Mouse (Mus musculus): ENCODE data around the gene Gpsm1. TPM values are rescaled to one million over a fixed set of nuclear protein-coding genes. Genes with fewer than 3 reads are reported as not detected.
A peak's percentile ranks its signal among the peaks of the same experiment; 100 is the strongest.

Gpsm1 gene
- polyA plus RNA-seq, 1 experiment from 2014 or later = 63.3 TPM

DNA sequence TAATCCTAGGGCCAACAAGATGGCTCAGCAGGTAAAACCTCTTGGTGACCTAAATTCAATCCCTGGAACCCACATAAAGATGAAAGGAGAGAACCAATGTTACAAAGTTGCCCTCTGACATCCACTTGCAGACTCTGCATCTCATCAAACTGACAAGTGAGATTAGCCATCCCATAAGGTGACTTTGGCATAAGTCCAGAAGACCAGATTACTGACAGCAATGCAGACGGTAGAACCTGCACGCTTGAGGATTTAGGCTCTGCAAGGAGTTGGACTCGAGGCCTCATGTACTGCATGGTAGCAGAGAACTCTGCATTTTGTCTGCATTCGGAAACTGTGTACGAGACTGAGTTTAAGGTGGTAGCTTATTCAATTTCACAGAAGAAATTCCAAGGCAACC lies 25.2 kb upstream of the Gpsm1 start:
- H3K27me3 ChIP-seq (ENCODE audit: control insufficient read depth, insufficient read depth, low read length) = no peaks in the 10 kb centered on the region
- ATAC-seq (replicated peaks; ENCODE audit: low FRiP score) = no peak
- H3K36me3 ChIP-seq (ENCODE audit: control insufficient read depth, insufficient read depth, low read length) = no peaks in the 10 kb centered on the region
- no peaks in the 10 kb centered on the region for H3K4me1 ChIP-seq (replicated peaks; ENCODE audit: control insufficient read depth, insufficient read depth, low read length)
- no peaks in the 10 kb centered on the region for H3K9me3 ChIP-seq (ENCODE audit: control insufficient read depth, low read length)
- H3K27ac ChIP-seq (ENCODE audit: low read depth, low read length) = no peak overlapping the region
- H3K4me2 ChIP-seq (ENCODE audit: low read depth, low read length, severe bottlenecking) = no peak overlapping the region
- H3K9ac ChIP-seq (ENCODE audit: low read length) = no peak overlapping the region
- DNase-seq (ENCODE audit: low spot score) = no peak
- WGBS = 89% methylated on average over 5 of the region's 5 CpGs
- no peak overlapping the region for H3K4me3 ChIP-seq (ENCODE audit: low read depth, low read length)

DNA sequence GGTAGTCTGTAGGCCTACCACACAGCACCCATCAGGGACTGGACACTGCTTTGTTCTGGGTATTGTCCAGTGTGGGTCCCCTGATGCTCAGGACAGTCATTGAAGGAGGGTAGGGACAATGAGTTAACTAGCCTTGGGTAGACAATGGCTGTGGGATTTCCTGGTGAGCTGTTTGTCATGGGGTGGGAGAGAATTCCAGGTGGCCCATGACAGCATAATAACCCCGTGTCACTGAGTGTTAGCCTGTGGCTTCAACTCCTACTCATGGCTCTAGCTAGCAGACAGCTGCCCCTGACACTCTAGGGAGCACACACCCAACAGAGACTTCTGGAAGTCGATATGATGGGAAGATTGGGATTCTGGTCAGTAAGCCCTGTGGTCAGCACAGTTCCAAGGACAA lies 20.9 kb upstream of the Gpsm1 start, which contains the start of gene Ccdc187:
Ccdc187 (minus strand) TSS at position 101 of the 400 bp plus-strand sequence.
- no peak within 1 kb of the TSS for H3K4me3 ChIP-seq (ENCODE audit: low read depth, low read length)
- H3K27ac ChIP-seq (ENCODE audit: low read depth, low read length) = no peak within 1 kb of the TSS
- H3K9ac ChIP-seq (ENCODE audit: low read length) = no peak within 1 kb of the TSS
- H3K36me3 ChIP-seq (ENCODE audit: control insufficient read depth, insufficient read depth, low read length) = no peaks in the 10 kb centered on the region
- 87% methylated on average over 2 of the region's 2 CpGs for WGBS
- H3K4me2 ChIP-seq (ENCODE audit: low read depth, low read length, severe bottlenecking) = no peak within 1 kb of the TSS
- no peak for DNase-seq (ENCODE audit: low spot score)
- no peaks in the 10 kb centered on the region for H3K27me3 ChIP-seq (ENCODE audit: control insufficient read depth, insufficient read depth, low read length)
- H3K4me1 ChIP-seq (replicated peaks; ENCODE audit: control insufficient read depth, insufficient read depth, low read length) = peaks cover 17% of the 10 kb centered on the region
- ATAC-seq (replicated peaks; ENCODE audit: low FRiP score) = no peak
- no peaks in the 10 kb centered on the region for H3K9me3 ChIP-seq (ENCODE audit: control insufficient read depth, low read length)

DNA sequence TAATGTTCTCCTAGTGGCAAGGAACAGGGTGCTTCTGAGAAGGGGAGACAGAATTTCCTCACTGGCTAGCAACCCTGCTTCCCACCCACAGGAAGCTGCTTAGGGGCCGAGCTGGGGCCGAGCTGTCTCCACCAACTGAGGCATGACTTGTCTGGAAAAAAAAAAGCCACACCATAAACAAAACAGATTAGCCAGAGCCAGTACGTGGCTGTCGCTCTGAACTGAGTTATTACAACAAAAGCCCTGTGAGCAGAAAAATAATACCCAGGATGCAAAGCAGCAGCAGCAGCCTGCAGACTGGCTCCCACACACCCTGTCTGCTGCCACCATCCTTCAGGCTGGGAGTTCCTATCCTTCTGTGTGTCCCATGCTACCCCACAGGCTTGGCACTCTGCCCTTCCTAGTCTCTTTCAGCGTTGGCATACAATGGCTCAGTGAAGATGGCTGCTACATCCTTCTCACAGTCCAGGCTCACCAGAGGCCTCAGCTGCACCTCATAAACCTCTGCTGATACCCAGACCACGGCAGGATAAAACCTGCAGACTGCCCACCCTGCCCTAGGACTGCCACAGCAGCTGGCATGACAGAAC lies 18.6 kb upstream of the Gpsm1 start:
- 59% methylated on average over 6 of the region's 6 CpGs for WGBS
- Histone ChIP-seq H3K4me3 (ENCODE audit: low read depth, low read length) (no peak overlapping the region), H3K36me3 (ENCODE audit: control insufficient read depth, insufficient read depth, low read length) (no peaks in the 10 kb centered on the region), H3K9ac (ENCODE audit: low read length) (no peak overlapping the region), H3K4me2 (ENCODE audit: low read depth, low read length, severe bottlenecking) (no peak overlapping the region), H3K4me1 (replicated peaks; ENCODE audit: control insufficient read depth, insufficient read depth, low read length) (peaks cover 21% of the 10 kb centered on the region), H3K27me3 (ENCODE audit: control insufficient read depth, insufficient read depth, low read length) (peaks cover 2% of the 10 kb centered on the region; the same call in 1 of the 2 replicates), H3K27ac (ENCODE audit: low read depth, low read length) (no peak overlapping the region), H3K9me3 (ENCODE audit: control insufficient read depth, low read length) (no peaks in the 10 kb centered on the region)
- DNase-seq (ENCODE audit: low spot score) = no peak
- no peak for ATAC-seq (replicated peaks; ENCODE audit: low FRiP score)

DNA sequence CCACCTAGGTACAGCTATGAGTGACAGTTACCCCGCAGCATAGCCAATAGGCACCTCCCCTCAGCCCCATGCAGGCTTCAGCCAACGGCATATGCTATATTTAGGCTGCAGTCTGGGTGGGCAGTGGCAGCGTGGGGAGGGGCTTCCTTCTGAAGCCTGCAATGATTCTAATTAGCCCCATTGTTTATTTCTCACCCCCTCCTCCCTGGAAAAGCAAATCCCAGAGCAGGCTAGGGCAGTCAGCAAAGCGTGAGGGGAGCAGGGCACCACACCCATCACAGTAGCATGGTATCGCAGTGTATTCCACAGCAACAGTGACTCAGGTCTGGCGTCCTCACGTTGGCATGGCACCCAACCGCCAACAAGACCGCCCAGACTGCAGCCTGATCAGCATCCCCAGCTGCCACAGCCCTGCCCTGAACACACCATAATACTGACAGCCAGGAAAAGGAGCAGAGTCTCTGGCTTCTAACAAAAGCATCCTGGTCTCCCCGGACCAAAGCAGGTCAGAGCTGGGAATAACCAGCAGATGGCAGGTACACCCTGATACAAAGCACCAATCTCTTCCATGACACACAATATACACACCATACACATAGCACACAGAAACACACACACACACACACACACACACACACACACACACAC lies 17.0 kb upstream of the Gpsm1 start:
- 5% methylated on average over 10 of the region's 10 CpGs for WGBS

DNA sequence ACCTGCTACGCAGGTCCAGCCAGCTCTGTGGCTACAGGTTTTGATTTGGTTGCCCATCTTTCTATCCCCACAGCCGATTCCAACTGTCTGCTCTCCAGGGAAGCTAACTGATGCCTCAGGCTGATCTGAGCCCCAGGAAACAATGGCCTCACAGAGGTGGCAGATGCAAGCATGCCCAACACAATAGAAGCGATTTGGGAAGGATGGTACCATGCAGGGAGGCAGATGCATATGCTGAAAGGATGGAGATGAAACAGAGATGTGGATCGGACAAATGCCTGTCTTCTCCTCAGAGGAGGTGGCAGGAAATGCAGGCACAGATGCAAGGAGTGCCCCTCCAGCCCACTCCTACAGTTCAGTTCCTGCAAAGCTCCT lies 16.5 kb upstream of the Gpsm1 start:
- no peaks in the 10 kb centered on the region for H3K9me3 ChIP-seq (ENCODE audit: control insufficient read depth, low read length)
- H3K36me3 ChIP-seq (ENCODE audit: control insufficient read depth, insufficient read depth, low read length) = no peaks in the 10 kb centered on the region
- H3K4me1 ChIP-seq (replicated peaks; ENCODE audit: control insufficient read depth, insufficient read depth, low read length) = peaks cover 21% of the 10 kb centered on the region
- no peak for DNase-seq (ENCODE audit: low spot score)
- H3K4me3 ChIP-seq (ENCODE audit: low read depth, low read length) = no peak overlapping the region
- peaks cover 2% of the 10 kb centered on the region; the same call in 1 of the 2 replicates for H3K27me3 ChIP-seq (ENCODE audit: control insufficient read depth, insufficient read depth, low read length)
- H3K9ac ChIP-seq (ENCODE audit: low read length) = peak overlapping the region; percentile 39
- ATAC-seq (replicated peaks; ENCODE audit: low FRiP score) = peak; percentile 58
- H3K27ac ChIP-seq (ENCODE audit: low read depth, low read length) = peak overlapping the region; percentile 65
- H3K4me2 ChIP-seq (ENCODE audit: low read depth, low read length, severe bottlenecking) = no peak overlapping the region
- WGBS = 7% methylated on average over 4 of the region's 4 CpGs

More for the DNA sequence above, 17.0 kb upstream of the Gpsm1 start:
- H3K27me3 ChIP-seq (ENCODE audit: control insufficient read depth, insufficient read depth, low read length) = peaks cover 2% of the 10 kb centered on the region; the same call in 1 of the 2 replicates
- H3K4me3 ChIP-seq (ENCODE audit: low read depth, low read length) = no peak overlapping the region
- no peaks in the 10 kb centered on the region for H3K36me3 ChIP-seq (ENCODE audit: control insufficient read depth, insufficient read depth, low read length)
- H3K4me1 ChIP-seq (replicated peaks; ENCODE audit: control insufficient read depth, insufficient read depth, low read length) = peaks cover 21% of the 10 kb centered on the region
- DNase-seq (ENCODE audit: low spot score) (peak; percentile 77), ATAC-seq (replicated peaks; ENCODE audit: low FRiP score) (peak; percentile 83)
- H3K27ac ChIP-seq (ENCODE audit: low read depth, low read length) = peak overlapping the region; percentile 65
- peak overlapping the region; percentile 39 for H3K9ac ChIP-seq (ENCODE audit: low read length)
- no peaks in the 10 kb centered on the region for H3K9me3 ChIP-seq (ENCODE audit: control insufficient read depth, low read length)
- peak overlapping the region; percentile 26; the same call in 1 of the 2 replicates for H3K4me2 ChIP-seq (ENCODE audit: low read depth, low read length, severe bottlenecking)

DNA sequence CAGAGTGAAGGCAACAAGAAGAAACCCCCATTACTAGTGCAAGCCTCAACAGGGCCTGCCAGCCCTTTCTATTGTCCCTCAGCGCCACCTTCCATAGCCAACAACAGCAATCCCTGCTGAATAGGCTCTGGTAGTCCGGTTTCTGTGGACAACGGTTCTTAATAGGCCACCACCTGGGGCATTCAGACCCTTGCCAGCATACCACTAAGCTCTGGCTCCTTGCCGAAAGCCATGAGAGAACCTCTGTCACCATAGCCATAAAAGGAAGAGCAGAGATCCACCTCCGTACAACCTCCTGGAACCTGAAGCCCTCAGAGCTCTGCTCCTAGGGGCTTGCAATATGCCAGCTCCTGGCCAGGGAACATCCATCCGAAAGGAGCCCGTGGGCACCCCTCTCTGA lies 16.0 kb upstream of the Gpsm1 start:
- peaks cover 2% of the 10 kb centered on the region; the same call in 1 of the 2 replicates for H3K27me3 ChIP-seq (ENCODE audit: control insufficient read depth, insufficient read depth, low read length)
- H3K27ac ChIP-seq (ENCODE audit: low read depth, low read length) = peak overlapping the region; percentile 65
- WGBS = 26% methylated on average over 7 of the region's 7 CpGs
- H3K9me3 ChIP-seq (ENCODE audit: control insufficient read depth, low read length) = no peaks in the 10 kb centered on the region
- peaks cover 21% of the 10 kb centered on the region for H3K4me1 ChIP-seq (replicated peaks; ENCODE audit: control insufficient read depth, insufficient read depth, low read length)
- ATAC-seq (replicated peaks; ENCODE audit: low FRiP score) (0 out of 2 replicates have a peak, but pooled peaks have one; percentile 2), DNase-seq (ENCODE audit: low spot score) (no peak)
- no peak overlapping the region for H3K4me3 ChIP-seq (ENCODE audit: low read depth, low read length)
- no peak overlapping the region; the same call in 1 of the 2 replicates for H3K9ac ChIP-seq (ENCODE audit: low read length)
- no peaks in the 10 kb centered on the region for H3K36me3 ChIP-seq (ENCODE audit: control insufficient read depth, insufficient read depth, low read length)
- no peak overlapping the region for H3K4me2 ChIP-seq (ENCODE audit: low read depth, low read length, severe bottlenecking)

DNA sequence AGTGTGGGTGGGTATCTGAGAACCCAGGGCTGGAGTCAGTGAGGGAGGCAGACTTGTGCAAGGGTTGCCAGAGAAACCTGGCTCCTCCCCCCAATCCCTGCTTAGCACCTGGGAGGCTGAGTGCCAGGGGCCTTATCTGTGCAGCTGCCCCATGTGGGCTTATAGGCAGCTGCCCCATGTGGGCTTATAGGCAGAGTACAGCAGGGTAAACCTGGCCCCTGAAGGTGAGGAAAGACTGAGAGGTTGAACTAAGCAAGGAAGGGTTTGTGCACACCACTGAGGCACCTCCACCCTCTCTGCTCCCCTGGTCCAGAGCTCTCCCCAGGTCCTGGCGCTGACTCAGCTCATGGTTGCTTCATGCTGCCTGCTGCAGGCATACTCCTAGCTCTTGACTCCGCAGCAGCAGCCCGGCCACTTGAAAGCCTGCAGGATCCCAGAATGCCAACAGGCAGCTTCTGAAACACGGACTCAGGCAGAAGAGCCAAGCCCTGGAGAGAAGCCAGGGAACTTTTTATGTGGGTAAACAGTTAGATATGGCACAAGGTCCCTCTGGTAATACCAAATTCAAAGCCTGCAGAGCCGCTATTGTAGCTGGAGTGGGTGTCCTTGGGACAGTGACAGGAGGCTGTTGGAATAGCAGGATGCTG lies 15.0 kb upstream of the Gpsm1 start:
- Histone ChIP-seq H3K9ac (ENCODE audit: low read length) (peak overlapping the region; percentile 16; the same call in 1 of the 2 replicates), H3K4me1 (replicated peaks; ENCODE audit: control insufficient read depth, insufficient read depth, low read length) (peaks cover 21% of the 10 kb centered on the region), H3K27me3 (ENCODE audit: control insufficient read depth, insufficient read depth, low read length) (peaks cover 2% of the 10 kb centered on the region; the same call in 1 of the 2 replicates), H3K4me3 (ENCODE audit: low read depth, low read length) (no peak overlapping the region), H3K4me2 (ENCODE audit: low read depth, low read length, severe bottlenecking) (no peak overlapping the region), H3K36me3 (ENCODE audit: control insufficient read depth, insufficient read depth, low read length) (no peaks in the 10 kb centered on the region), H3K27ac (ENCODE audit: low read depth, low read length) (no peak overlapping the region), H3K9me3 (ENCODE audit: control insufficient read depth, low read length) (no peaks in the 10 kb centered on the region)
- ATAC-seq (replicated peaks; ENCODE audit: low FRiP score) (no peak), DNase-seq (ENCODE audit: low spot score) (no peak)
- WGBS = 40% methylated on average over 5 of the region's 5 CpGs

DNA sequence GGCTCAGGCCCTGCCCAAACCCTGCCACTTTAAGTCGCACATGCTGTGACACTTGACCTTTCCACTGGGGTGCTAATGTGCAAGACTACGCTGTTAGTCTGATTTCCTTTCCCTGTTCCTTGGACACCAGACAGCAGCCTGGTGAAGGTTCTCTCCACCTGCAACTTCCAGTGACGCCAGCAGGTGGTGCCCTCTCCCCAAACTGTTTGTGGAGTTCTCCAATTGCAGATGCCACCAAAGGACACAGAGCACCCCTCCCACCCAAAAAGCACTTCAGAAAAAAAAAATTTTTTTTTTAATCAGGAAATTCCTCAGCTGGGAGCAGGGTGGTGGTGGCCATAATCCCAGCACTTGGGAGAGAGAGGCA lies 14.5 kb upstream of the Gpsm1 start:
- DNase-seq (ENCODE audit: low spot score) (peak; percentile 91), ATAC-seq (replicated peaks; ENCODE audit: low FRiP score) (0 out of 2 replicates have a peak, but pooled peaks have one; percentile 19)
- Histone ChIP-seq H3K27ac (ENCODE audit: low read depth, low read length) (no peak overlapping the region), H3K9ac (ENCODE audit: low read length) (0 out of 2 replicates have a peak overlapping the region, but pooled peaks have one; percentile 12), H3K27me3 (ENCODE audit: control insufficient read depth, insufficient read depth, low read length) (peaks cover 2% of the 10 kb centered on the region; the same call in 1 of the 2 replicates), H3K4me3 (ENCODE audit: low read depth, low read length) (no peak overlapping the region), H3K36me3 (ENCODE audit: control insufficient read depth, insufficient read depth, low read length) (no peaks in the 10 kb centered on the region), H3K9me3 (ENCODE audit: control insufficient read depth, low read length) (no peaks in the 10 kb centered on the region), H3K4me2 (ENCODE audit: low read depth, low read length, severe bottlenecking) (no peak overlapping the region), H3K4me1 (replicated peaks; ENCODE audit: control insufficient read depth, insufficient read depth, low read length) (peaks cover 21% of the 10 kb centered on the region)
- WGBS = 2% methylated on average over 3 of the region's 3 CpGs

Data from forebrain, embryonic 11.5 days (tissue).